Mouse (Mus musculus): ENCODE measurements around the gene Mgst2. TPM values are rescaled to one million over a fixed set of nuclear protein-coding genes. Genes with fewer than 3 reads are reported as not detected.

Mgst2 gene
- polyA plus RNA-seq (2014; fragmentation: Illumina TruSeq; extraction: RNeasy Lipid Tissue Mini Kit (QIAGEN cat#74804); ENCODE audit: insufficient read depth, low read depth, low replicate concordance), result 30.9 TPM

DNA sequence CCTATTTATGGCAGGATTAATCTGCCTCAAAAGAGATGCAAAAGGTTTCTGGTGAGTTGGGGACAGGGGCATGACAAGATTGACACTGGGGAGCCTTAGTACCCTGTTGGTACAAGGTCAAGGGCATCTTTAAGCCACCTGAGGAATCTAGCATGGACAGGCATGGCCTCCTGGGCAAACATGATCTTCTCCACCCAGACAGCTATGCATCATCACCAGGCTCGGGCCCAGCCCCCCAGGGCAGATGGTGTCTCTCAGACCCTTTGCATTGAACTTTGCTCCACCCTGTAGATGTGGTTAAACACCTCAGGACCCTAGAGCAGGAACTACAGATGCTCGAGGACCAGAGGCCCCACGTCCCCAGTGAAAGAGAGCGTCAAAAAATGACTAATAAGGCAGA, at the start of gene Mgst2:
Mgst2 (plus strand) TSS at position 301 of the 400 bp plus-strand sequence.

Other genes with a start within 250 kb of the Mgst2 start
- gene Naa15, start 245.2 kb upstream of the Mgst2 start, polyA plus RNA-seq (2014; fragmentation: Illumina TruSeq; extraction: RNeasy Lipid Tissue Mini Kit (QIAGEN cat#74804); ENCODE audit: insufficient read depth, low read depth, low replicate concordance), result 10.3 TPM
- 13.7 TPM for gene Rab33b, start 176.4 kb upstream of the Mgst2 start, polyA plus RNA-seq (2014; fragmentation: Illumina TruSeq; extraction: RNeasy Lipid Tissue Mini Kit (QIAGEN cat#74804); ENCODE audit: insufficient read depth, low read depth, low replicate concordance)
- 7.5 TPM for gene Setd7, start 99.5 kb upstream of the Mgst2 start, polyA plus RNA-seq (2014; fragmentation: Illumina TruSeq; extraction: RNeasy Lipid Tissue Mini Kit (QIAGEN cat#74804); ENCODE audit: insufficient read depth, low read depth, low replicate concordance)